Mouse (Mus musculus): ENCODE measurements around the gene Hoxa3.

DNA sequence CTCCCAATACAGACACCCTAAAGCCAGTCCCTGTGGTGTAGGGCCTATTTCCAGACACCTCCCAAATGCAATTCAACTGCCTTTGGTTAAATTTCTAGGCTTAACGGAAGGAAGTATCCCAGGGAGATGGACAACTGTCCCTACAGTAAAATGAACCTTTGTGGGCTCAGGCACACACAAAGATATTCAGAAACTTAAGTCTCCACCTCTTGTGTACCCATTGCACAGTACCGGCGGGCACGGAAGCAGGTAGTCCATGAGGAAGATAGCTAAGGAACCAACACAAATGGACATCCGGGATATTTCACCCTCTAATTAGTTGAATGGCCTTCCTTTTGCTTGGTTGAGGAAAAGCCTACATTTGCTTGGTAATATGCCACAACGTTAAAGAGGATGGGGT is 36.7 kb downstream of the Hoxa3 start:
- no peak for TF ChIP-seq POLR2A (IDR thresholded peaks at IDR 0.05; ENCODE audit: extremely low read depth, insufficient read depth, low read length)
- TF ChIP-seq CTCF (IDR thresholded peaks at IDR 0.05; ENCODE audit: extremely low read depth, insufficient read depth, low read length): no peak
